In genomic region chr3:117308895-117309579, GRCm38 (mm10) we compare ENCODE assay signal across 21 mouse cellular contexts.
"Had no signal": no experiment of that assay in that cellular context is flagged by ENCODE, and none has a peak within 500 bp of the region (broad histone marks: within the 10 kb centered on the region; RNA-seq: fewer than 3 reads in every experiment).

No protein-coding gene starts in this region.

- H3K27me3 ChIP-seq: limb, embryonic 12.5 days; limb, embryonic 15.5 days; midbrain, embryonic 13.5 days had no signal

- H3K9me3 ChIP-seq: limb, embryonic 12.5 days; limb, embryonic 15.5 days; midbrain, embryonic 13.5 days had no signal

- H3K4me1 ChIP-seq: limb, embryonic 12.5 days; limb, embryonic 15.5 days; midbrain, embryonic 13.5 days had no signal

- DNase-seq: kidney, adult 18-20 months; kidney, adult 9 months; kidney, postnatal 14 days; kidney, postnatal 4 days; layer of hippocampus, adult 9-11 months; left cerebral cortex, postnatal 4 days; liver, postnatal 0 days; lung, embryonic 14.5 days; lung, postnatal 36 days; right cerebral cortex, adult 18-20 months; right cerebral cortex, postnatal 14 days; right cerebral cortex, postnatal 4 days; thymus, postnatal 25 days had no signal

- ATAC-seq: intestine, embryonic 16.5 days; liver, postnatal 0 days; lung, postnatal 0 days; midbrain, embryonic 13.5 days had no signal

- H3K36me3 ChIP-seq: limb, embryonic 12.5 days; limb, embryonic 15.5 days; midbrain, embryonic 13.5 days had no signal

- H3K27ac ChIP-seq: left cerebral cortex, adult 2 months; limb, embryonic 12.5 days; limb, embryonic 15.5 days; liver, embryonic 14.5 days; midbrain, embryonic 13.5 days had no signal

- H3K4me2 ChIP-seq: limb, embryonic 12.5 days; limb, embryonic 15.5 days; liver, embryonic 11.5 days; lung, embryonic 14.5 days; midbrain, embryonic 13.5 days had no signal

- H3K9ac ChIP-seq: limb, embryonic 12.5 days; limb, embryonic 15.5 days; liver, embryonic 14.5 days; liver, postnatal 0 days; lung, embryonic 14.5 days; midbrain, embryonic 13.5 days had no signal

- H3K4me3 ChIP-seq: left cerebral cortex, adult 2 months; limb, embryonic 12.5 days; limb, embryonic 15.5 days; midbrain, embryonic 13.5 days had no signal
